Mouse (Mus musculus): ENCODE measurements around the gene Wdr95.

GRCm38 (mm10) chr5:149649499-149650178 lies 121.2 kb downstream of the Wdr95 start:
- TF ChIP-seq CTCF (IDR thresholded peaks at IDR 0.05; ENCODE audit: low read depth), result no peak
- TF ChIP-seq EP300 (optimal IDR thresholded peaks at IDR 0.05), result no peak

All from stomach, postnatal 0 days (tissue).